Mouse (Mus musculus): Measurements from ENCODE around the gene Trem3.

The Trem3 gene

GRCm38 (mm10) chr17:48272158-48272557 lies 24.6 kb downstream of the Trem3 start:
- DNase-seq (ENCODE audit: low read depth, low spot score) = no peak

GRCm38 (mm10) chr17:48272598-48272997 lies 25.0 kb downstream of the Trem3 start:
- no peak for DNase-seq (ENCODE audit: low read depth, low spot score)

GRCm38 (mm10) chr17:48274098-48274497 lies 26.5 kb downstream of the Trem3 start:
- DNase-seq (ENCODE audit: low read depth, low spot score) = no peak

- DNase-seq (ENCODE audit: low read depth, low spot score) = peak; percentile 92
Observed at GRCm38 (mm10) chr17:48274885-48275284, 27.3 kb downstream of the Trem3 start.

- no peak for DNase-seq (ENCODE audit: low read depth, low spot score)
Observed at GRCm38 (mm10) chr17:48275736-48276135, 28.2 kb downstream of the Trem3 start.

- no peak for DNase-seq (ENCODE audit: low read depth, low spot score)
Observed at GRCm38 (mm10) chr17:48278381-48278780, 30.8 kb downstream of the Trem3 start.

- DNase-seq (ENCODE audit: low read depth, low spot score) = no peak
Observed at GRCm38 (mm10) chr17:48279002-48279401, 31.4 kb downstream of the Trem3 start.

- no peak for DNase-seq (ENCODE audit: low read depth, low spot score)
Observed at GRCm38 (mm10) chr17:48280943-48281738, 33.6 kb downstream of the Trem3 start.

GRCm38 (mm10) chr17:48281739-48282085 lies 34.1 kb downstream of the Trem3 start:
- DNase-seq (ENCODE audit: low read depth, low spot score) = no peak

- no peak for DNase-seq (ENCODE audit: low read depth, low spot score)
Observed at GRCm38 (mm10) chr17:48286765-48287164, 39.2 kb downstream of the Trem3 start.

GRCm38 (mm10) chr17:48287276-48287675 lies 39.7 kb downstream of the Trem3 start:
- peak; percentile 33 for DNase-seq (ENCODE audit: low read depth, low spot score)

- no peak for DNase-seq (ENCODE audit: low read depth, low spot score)
Observed at GRCm38 (mm10) chr17:48293500-48294194, 46.1 kb downstream of the Trem3 start.

- no peak for DNase-seq (ENCODE audit: low read depth, low spot score)
Observed at GRCm38 (mm10) chr17:48299203-48299602, 51.6 kb downstream of the Trem3 start, which contains the start of gene Treml2. Gene Treml2, plus strand, starts transcription at chr17:48299498.

GRCm38 (mm10) chr17:48299756-48300155 lies 52.2 kb downstream of the Trem3 start:
- no peak for DNase-seq (ENCODE audit: low read depth, low spot score)

- DNase-seq (ENCODE audit: low read depth, low spot score) = no peak
Observed at GRCm38 (mm10) chr17:48300199-48300598, 52.6 kb downstream of the Trem3 start.

- DNase-seq (ENCODE audit: low read depth, low spot score) = no peak
Observed at GRCm38 (mm10) chr17:48300861-48301260, 53.3 kb downstream of the Trem3 start.

GRCm38 (mm10) chr17:48301792-48302191 lies 54.2 kb downstream of the Trem3 start:
- DNase-seq (ENCODE audit: low read depth, low spot score) = no peak

All from 3T3-L1 (cell line).